Mouse (Mus musculus) heart, adult 9 months (tissue): Measurements from ENCODE around the gene Tamm41.

Experiments
- DNase-seq, 2 experiments: peaks; one replicate each; pipeline ENCODE4 v3.0.0; 2022; ENCODE audit warnings: low spot score in 2 of 2

Gene Tamm41

DNA sequence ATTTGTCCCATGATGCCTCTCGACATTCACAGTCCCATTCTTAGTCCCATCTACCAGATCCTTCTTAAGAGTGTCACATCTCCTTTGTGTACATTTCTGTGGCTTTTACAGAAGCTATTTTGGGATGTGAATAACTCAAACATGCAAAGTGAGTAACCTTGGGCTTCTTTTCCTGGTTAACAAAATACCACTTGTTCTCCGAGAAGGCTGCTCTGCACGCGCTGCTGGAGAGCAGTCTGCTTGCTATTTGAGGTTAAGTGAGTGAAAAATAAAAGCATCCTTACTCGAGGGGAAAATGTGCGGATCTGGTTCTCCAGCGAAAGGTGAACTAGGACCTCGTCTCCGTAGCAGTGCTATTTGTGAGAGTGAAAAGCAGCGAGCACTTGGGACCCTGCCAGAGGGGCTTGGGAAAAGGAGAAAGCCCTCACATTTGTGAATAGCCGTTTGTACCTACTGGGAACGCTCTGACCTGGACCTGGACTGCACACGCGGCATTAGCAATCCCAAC lies 10.1 kb downstream of the Tamm41 start:
- no peak for DNase-seq

GRCm38 (mm10) chr6:115022876-115023275 lies 14.8 kb downstream of the Tamm41 start:
- DNase-seq: no peak

DNA sequence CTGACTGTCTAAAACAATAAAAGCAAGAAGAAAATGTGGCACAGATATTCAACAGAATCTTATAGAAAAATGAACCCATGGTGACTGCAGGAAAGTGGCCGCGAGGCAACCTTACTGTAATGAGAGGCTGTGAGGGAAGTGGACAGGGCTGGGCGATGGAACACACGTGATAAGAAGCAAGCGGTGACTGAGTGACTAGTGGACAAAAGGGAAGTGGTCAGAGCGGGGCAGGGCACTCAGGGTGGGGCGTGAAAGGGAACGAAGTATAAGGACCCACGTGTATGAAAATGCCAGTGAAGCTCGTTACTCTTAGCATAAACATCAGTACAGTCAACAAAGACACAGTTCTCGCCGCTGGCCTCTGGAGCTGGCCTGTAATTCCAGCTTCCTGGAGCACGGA lies 22.2 kb downstream of the Tamm41 start:
- no peak for DNase-seq

DNA sequence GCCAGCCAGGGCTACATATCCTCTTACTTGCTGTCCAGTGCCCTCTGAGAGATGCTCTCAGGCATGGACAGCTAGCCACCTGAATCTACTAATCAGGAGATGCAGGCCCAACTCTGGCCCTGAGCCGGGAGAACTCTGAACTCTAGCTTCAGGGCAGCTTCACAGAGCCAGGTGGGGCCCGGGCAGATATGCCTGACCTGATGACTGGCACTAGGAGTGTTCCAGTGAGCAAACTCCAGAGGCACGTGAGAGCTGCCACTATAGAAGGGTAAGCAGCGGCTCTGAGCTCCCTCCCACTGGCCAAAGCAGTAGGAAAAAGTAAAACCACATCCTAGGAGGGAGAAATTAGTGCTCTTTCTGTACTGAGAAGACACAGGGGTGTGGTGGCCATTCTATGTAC lies 24.1 kb downstream of the Tamm41 start:
- DNase-seq: no peak

- no peak for DNase-seq
Measured at GRCm38 (mm10) chr6:115011792-115012191, 25.9 kb downstream of the Tamm41 start.

DNA sequence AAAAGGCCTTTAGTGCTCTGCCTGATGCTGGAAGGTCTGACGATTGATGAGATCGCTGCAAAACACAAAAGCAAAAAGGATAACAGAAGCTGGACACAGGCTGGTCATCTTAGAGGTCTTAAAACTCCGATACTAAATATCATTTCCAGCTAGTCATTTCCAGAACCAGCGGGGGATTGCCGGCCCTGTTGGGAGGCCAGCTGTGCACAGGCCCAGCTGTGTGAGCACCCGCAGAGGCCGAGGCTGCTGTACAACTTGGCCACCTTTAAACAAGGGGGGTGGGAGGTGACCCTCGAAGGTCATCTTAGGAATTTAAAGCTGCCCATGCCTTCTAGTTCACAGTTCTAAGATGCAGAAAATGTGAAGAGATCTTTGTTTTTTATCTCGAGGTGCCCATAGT lies 26.9 kb downstream of the Tamm41 start:
- no peak for DNase-seq

- no peak for DNase-seq
Measured at GRCm38 (mm10) chr6:115010304-115010703, 27.4 kb downstream of the Tamm41 start.

DNA sequence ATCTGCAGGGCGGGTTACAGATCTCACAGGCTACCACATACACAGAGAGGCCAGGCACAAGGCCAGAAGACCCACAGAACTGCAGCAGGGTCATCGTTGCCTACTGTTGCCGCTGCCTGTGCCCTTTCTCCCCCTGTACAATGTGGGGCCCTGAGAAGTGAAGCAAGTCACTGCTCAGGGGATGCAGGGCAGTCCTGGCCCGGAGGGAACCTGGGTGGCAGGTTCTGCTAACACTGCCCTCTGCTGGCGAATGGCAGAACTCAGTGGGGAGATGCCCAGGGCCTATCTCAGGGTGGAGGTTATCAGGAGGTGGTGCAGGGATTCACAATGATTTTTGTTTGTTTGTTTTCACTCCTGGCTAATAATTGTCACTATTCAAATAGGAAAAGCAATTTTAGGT lies 29.9 kb downstream of the Tamm41 start:
- DNase-seq: peak; percentile 58 to 69

- DNase-seq: peak; percentile 65 to 72
Measured at GRCm38 (mm10) chr6:115006948-115007347, 30.7 kb downstream of the Tamm41 start.

DNA sequence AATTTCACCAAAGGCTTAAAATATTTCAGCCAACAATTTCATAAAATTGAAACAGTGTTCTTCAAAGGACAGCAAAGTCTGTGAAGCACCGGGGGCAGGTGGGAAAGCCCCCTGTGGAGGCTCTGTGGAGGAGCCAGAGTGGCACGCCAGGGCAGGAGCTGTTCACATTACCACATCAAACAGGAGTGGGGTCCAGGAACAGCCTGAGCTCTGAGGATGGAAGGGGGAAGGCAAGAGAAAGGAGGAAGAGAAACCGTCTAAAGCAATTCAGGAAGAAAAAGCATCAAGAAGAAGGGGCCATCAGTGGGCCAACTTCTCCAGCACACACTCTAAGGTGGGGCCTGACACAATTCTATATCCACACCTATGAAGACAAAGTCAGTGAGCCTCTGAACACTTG lies 31.6 kb downstream of the Tamm41 start:
- DNase-seq: no peak

- no peak for DNase-seq
Measured at GRCm38 (mm10) chr6:115005351-115005890, 32.3 kb downstream of the Tamm41 start.

DNA sequence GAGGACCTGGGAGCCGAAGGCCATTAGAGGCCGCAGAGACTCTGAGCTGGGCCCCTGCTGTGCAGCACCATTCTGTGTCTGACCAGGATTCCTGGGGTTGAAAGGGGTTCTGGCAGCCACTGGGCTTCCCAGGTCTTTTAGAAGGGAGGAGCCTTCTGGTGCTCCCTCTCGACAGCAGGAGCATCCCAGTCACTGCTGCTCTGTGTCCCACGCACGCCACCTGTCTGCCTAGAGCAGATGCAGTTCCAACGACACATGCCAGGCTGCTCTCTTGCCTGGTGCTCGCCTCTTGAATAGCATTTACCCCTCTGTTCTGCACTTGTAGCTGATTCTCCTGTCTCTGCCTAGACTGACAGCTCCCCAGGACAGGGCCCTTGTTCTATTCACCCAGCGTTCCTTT lies 33.0 kb downstream of the Tamm41 start:
- no peak for DNase-seq

- no peak for DNase-seq
Measured at GRCm38 (mm10) chr6:114998374-114999031, 39.2 kb downstream of the Tamm41 start.

DNA sequence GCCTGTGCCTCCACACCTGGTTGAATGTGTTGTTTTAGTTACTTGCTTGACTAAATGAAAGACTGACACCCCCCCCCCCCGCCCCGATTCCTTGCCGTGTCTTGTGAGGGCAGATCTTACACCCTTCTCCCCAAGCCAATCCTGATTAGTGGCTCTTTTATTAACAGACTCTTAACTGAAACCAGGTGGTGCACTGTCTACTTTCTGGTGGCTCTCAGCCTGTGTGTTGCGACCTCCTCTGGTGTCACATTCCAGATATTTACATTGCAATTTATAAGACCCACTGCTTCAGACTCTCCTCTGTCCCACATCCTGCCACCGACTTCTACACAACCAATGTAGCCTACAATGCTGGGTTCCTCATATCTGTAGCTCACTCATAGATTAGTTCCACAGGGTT lies 40.2 kb downstream of the Tamm41 start:
- no peak for DNase-seq

DNA sequence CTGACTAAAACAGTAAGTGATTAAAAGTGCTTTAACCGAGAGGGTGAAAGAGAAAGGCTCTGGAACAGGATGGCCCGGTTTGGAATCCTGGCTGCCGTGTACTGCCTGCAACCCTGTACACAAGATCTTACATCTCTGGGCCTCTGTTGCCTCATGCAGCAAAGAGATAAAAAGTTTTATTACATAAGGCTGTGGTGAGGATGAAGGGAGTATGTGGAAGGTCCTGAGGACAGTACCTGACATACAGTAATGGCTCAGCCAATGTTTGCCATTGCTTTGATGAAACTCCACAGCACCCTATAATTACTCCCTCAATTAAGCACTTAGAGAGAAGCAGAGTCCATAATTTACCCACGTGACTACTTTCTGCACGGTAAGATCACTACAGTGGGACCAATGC lies 40.8 kb downstream of the Tamm41 start:
- DNase-seq: no peak

DNA sequence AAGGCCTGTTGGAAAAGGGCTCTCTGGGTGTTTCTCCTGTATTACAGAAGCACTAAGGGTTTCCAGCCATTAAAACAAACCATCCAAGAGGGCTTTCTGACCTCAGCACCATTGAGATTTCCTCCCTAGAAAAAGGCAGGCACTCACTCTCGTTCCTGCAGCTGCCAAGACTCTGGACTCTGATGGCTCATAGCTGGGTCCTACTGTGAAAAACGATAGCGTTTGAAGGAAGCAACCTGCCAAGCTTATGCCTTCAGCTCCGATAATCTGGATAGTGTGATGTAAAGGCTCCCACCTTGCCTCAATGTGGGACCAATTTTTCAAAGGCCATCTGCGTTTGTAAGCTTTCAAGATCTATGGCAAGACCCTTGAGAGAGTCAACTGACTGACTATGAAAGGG lies 43.6 kb downstream of the Tamm41 start:
- peak in 1 of 2 experiments; percentile 33 for DNase-seq

GRCm38 (mm10) chr6:114993659-114994058 lies 44.0 kb downstream of the Tamm41 start:
- no peak for DNase-seq

- no peak for DNase-seq
Measured at GRCm38 (mm10) chr6:114991909-114992308, 45.8 kb downstream of the Tamm41 start.

DNA sequence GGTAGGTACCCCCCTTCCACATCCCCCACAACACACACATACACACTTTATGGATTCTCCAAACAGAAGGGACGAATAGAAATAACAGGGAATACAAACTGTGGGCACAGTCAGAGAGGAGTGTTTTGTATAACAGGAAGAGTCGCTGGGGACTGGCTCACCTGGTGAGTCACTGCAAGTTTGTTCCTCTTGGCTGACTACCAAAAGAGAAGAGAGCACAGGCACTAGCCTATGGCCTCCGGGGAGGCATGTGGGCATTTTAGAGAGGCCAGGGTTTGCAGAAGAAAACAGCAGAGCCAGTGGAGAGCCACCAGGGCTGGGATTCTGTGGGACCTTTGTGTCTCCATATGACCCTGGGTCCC lies 49.1 kb downstream of the Tamm41 start:
- DNase-seq: no peak

DNA sequence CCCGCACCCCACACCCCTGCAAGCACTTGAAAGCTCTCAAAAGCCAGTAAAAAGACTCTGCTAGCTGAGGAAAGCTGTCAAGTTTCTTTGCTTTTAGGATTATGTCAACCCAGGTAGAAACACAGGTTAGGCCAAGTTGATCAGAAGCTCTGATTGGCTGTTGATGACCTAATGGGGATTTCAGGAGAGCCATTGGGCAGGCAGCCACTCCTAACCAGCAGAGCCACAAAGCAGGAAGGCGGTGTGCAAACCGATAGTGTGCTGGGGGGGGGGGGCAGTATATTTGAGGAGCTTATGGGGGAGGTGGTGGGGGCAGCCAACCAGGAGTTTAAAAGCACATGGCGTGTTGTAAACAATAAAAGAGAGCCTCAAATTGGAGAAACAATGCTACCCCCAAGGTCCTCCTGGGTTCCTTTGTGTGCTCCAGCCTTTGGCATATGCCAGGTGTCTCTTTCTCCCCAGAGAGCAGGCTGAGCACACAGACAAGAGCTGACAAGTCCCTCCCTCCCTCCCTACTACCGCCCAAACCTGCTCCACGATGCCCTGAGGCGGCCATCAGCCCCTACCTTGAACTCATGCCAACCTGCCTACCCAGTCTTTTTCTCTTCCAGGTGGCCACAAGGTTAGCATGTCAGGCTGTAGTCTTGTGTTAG lies 49.6 kb downstream of the Tamm41 start:
- DNase-seq: no peak

GRCm38 (mm10) chr6:114982671-114983070 lies 55.0 kb downstream of the Tamm41 start:
- DNase-seq: no peak

- no peak for DNase-seq
Measured at GRCm38 (mm10) chr6:114979715-114980114, 58.0 kb downstream of the Tamm41 start.

DNA sequence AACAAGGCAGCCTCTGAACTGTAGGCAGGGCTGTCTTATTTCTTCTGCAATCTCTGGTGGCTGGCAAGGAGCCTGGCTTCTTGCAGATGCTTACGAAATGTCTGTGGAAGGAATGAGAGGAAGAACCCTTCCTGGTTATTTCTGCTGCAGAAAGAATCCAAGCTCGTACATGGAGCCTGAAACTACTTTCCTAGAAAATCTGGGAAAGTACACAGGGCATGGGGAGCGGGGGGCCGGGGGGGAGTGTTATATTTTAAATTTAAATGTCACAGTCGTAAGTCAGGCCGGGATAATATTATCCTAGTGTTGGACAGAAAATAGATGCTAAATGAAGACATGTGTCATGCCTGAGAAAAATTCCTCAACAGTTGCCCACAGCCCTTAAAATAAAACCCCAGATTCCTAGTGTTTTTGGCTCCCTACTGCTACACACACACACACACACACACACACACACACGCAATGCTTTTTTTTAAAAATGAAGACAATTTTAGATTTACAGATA lies 60.7 kb downstream of the Tamm41 start:
- peak in 1 of 2 experiments; percentile 38 for DNase-seq
